Mouse (Mus musculus) liver, embryonic 13.5 days (tissue): ENCODE data around the gene 2700049A03Rik. TPM values are rescaled to one million over a fixed set of nuclear protein-coding genes. Genes with fewer than 3 reads are reported as not detected.

Experiments used
- ATAC-seq: fragments of 200-750 bp; cut with Nextera tagmentation; 2 replicates; pipeline ENCODE4 v1.8.0; 2017; ENCODE audit warnings: low read depth, mild to moderate bottlenecking, moderate number of reproducible peaks, moderate library complexity
- DNase-seq: peaks from one replicate; pipeline ENCODE4 v3.0.0; 2022
- H3K27ac ChIP-seq: fragments of 300-500 bp; sonication (generic); 2 replicates; pipeline ENCODE4 v1.5.1; 2015; ENCODE audit warnings: moderate library complexity, mild to moderate bottlenecking, inconsistent platforms
- H3K27me3 ChIP-seq: fragments of 300-500 bp; sonication (generic); 2 replicates; pipeline ENCODE4 v1.6.1; 2015; ENCODE audit warnings: mild to moderate bottlenecking, inconsistent platforms
- H3K36me3 ChIP-seq: fragments of 300-500 bp; sonication (generic); 2 replicates; pipeline ENCODE4 v1.6.1; 2015; ENCODE audit warnings: mild to moderate bottlenecking, inconsistent platforms
- H3K4me1 ChIP-seq: fragments of 300-500 bp; sonication (generic); replicated peaks from 2 replicates; pipeline ENCODE4 v1.6.1; 2015; ENCODE audit warnings: inconsistent platforms
- H3K4me2 ChIP-seq: fragments of 300-500 bp; sonication (generic); 2 replicates; pipeline ENCODE4 v1.6.1; 2015; ENCODE audit warnings: inconsistent platforms, mild to moderate bottlenecking, moderate library complexity
- H3K4me3 ChIP-seq: fragments of 300-500 bp; sonication (generic); replicated peaks from 2 replicates; pipeline ENCODE4 v1.5.1; 2015; ENCODE audit warnings: mild to moderate bottlenecking, inconsistent platforms
- H3K9ac ChIP-seq: fragments of 300-500 bp; sonication (generic); 2 replicates; pipeline ENCODE4 v1.6.1; 2015; ENCODE audit warnings: mild to moderate bottlenecking, inconsistent platforms
- H3K9me3 ChIP-seq: fragments of 300-500 bp; sonication (generic); replicated peaks from 2 replicates; pipeline ENCODE4 v1.6.1; 2016; ENCODE audit warnings: inconsistent platforms
- WGBS: fragments of 180-500 bp; shearing (Covaris S2); methylation state at CpG from one replicate; pipeline ENCODE4 v1.1.7; 2015; ENCODE audit not compliant: insufficient replicate concordance; 5-methylcytosine and 5-hydroxymethylcytosine counted together
- polyA plus RNA-seq: library from polyadenylated mRNA; unstranded; fragments of >200 nt; fragmentation: Nextera tagmentation; extraction: Ambion mirVana; gene quantifications from 2 replicates; pipeline ENCODE4 v1.2.1, GENCODE M21; 2015

Gene 2700049A03Rik
- polyA plus RNA-seq, 1 experiment from 2014 or later: 5.0 TPM

GRCm38 (mm10) chr12:71184396-71184795, 47.7 kb downstream of the 2700049A03Rik start:
- Histone ChIP-seq H3K4me1 (no peaks in the 10 kb centered on the region), H3K4me3 (no peak overlapping the region), H3K9ac (no peak overlapping the region), H3K4me2 (no peak overlapping the region), H3K36me3 (peaks cover 36% of the 10 kb centered on the region), H3K27me3 (no peaks in the 10 kb centered on the region), H3K9me3 (no peaks in the 10 kb centered on the region), H3K27ac (no peak overlapping the region)
- DNase-seq: no peak
- 88% methylated on average over 4 of the region's 4 CpGs for WGBS
- no peak for ATAC-seq

- no peak overlapping the region for H3K27ac ChIP-seq
- no peaks in the 10 kb centered on the region for H3K9me3 ChIP-seq
- no peaks in the 10 kb centered on the region for H3K27me3 ChIP-seq
- ATAC-seq (no peak), DNase-seq (no peak)
- no peak overlapping the region for H3K9ac ChIP-seq
- H3K4me2 ChIP-seq: no peak overlapping the region
- WGBS: 62% methylated on average over 8 of the region's 8 CpGs
- no peaks in the 10 kb centered on the region for H3K4me1 ChIP-seq
- H3K4me3 ChIP-seq: no peak overlapping the region
- H3K36me3 ChIP-seq: peaks cover 62% of the 10 kb centered on the region
Observed at GRCm38 (mm10) chr12:71192705-71193104, 56.1 kb downstream of the 2700049A03Rik start.

- Histone ChIP-seq H3K36me3 (peaks cover 34% of the 10 kb centered on the region), H3K9me3 (no peaks in the 10 kb centered on the region), H3K4me2 (no peak overlapping the region), H3K27ac (no peak overlapping the region), H3K4me1 (no peaks in the 10 kb centered on the region), H3K4me3 (no peak overlapping the region), H3K9ac (no peak overlapping the region), H3K27me3 (no peaks in the 10 kb centered on the region)
- no peak for DNase-seq
- 80% methylated on average over 3 of the region's 3 CpGs for WGBS
- no peak for ATAC-seq
Observed at GRCm38 (mm10) chr12:71197671-71198070, 61.0 kb downstream of the 2700049A03Rik start.

GRCm38 (mm10) chr12:71201753-71202152, 65.1 kb downstream of the 2700049A03Rik start:
- 73% methylated on average over 5 of the region's 5 CpGs for WGBS
- no peak for DNase-seq

GRCm38 (mm10) chr12:71204303-71204702, 67.7 kb downstream of the 2700049A03Rik start:
- H3K9me3 ChIP-seq: no peaks in the 10 kb centered on the region
- peaks cover 12% of the 10 kb centered on the region for H3K36me3 ChIP-seq
- no peak for DNase-seq
- H3K27ac ChIP-seq: no peak overlapping the region
- no peaks in the 10 kb centered on the region for H3K27me3 ChIP-seq
- 76% methylated on average over 3 of the region's 3 CpGs for WGBS
- H3K4me1 ChIP-seq: no peaks in the 10 kb centered on the region
- H3K4me2 ChIP-seq: no peak overlapping the region
- ATAC-seq: no peak
- no peak overlapping the region for H3K4me3 ChIP-seq
- H3K9ac ChIP-seq: no peak overlapping the region

More at GRCm38 (mm10) chr12:71201753-71202152, 65.1 kb downstream of the 2700049A03Rik start:
- no peaks in the 10 kb centered on the region for H3K27me3 ChIP-seq
- peaks cover 14% of the 10 kb centered on the region for H3K36me3 ChIP-seq
- H3K9me3 ChIP-seq: no peaks in the 10 kb centered on the region
- H3K4me3 ChIP-seq: no peak overlapping the region
- no peak overlapping the region for H3K4me2 ChIP-seq
- H3K4me1 ChIP-seq: no peaks in the 10 kb centered on the region
- no peak for ATAC-seq
- H3K27ac ChIP-seq: no peak overlapping the region
- no peak overlapping the region for H3K9ac ChIP-seq

- no peak overlapping the region for H3K9ac ChIP-seq
- DNase-seq (no peak), ATAC-seq (no peak)
- no peaks in the 10 kb centered on the region for H3K4me1 ChIP-seq
- 79% methylated on average over 9 of the region's 9 CpGs for WGBS
- no peak overlapping the region for H3K4me3 ChIP-seq
- no peak overlapping the region for H3K27ac ChIP-seq
- peaks cover 27% of the 10 kb centered on the region for H3K36me3 ChIP-seq
- H3K4me2 ChIP-seq: no peak overlapping the region
- no peaks in the 10 kb centered on the region for H3K9me3 ChIP-seq
- H3K27me3 ChIP-seq: no peaks in the 10 kb centered on the region
Observed at GRCm38 (mm10) chr12:71217191-71217590, 80.5 kb downstream of the 2700049A03Rik start.

- H3K27me3 ChIP-seq: no peaks in the 10 kb centered on the region
- no peak overlapping the region for H3K4me3 ChIP-seq
- DNase-seq: no peak
- no peaks in the 10 kb centered on the region for H3K4me1 ChIP-seq
- no peak for ATAC-seq
- H3K4me2 ChIP-seq: no peak overlapping the region
- peaks cover 33% of the 10 kb centered on the region for H3K36me3 ChIP-seq
- no peak overlapping the region for H3K27ac ChIP-seq
- H3K9ac ChIP-seq: no peak overlapping the region
- 71% methylated on average over 6 of the region's 6 CpGs for WGBS
- H3K9me3 ChIP-seq: no peaks in the 10 kb centered on the region
Observed at GRCm38 (mm10) chr12:71217866-71218522, 81.3 kb downstream of the 2700049A03Rik start.

GRCm38 (mm10) chr12:71222761-71223160, 86.1 kb downstream of the 2700049A03Rik start:
- H3K4me1 ChIP-seq: no peaks in the 10 kb centered on the region; the same call in 1 of the 2 replicates
- ATAC-seq (no peak), DNase-seq (no peak)
- H3K27me3 ChIP-seq: no peaks in the 10 kb centered on the region
- H3K36me3 ChIP-seq: peaks cover 33% of the 10 kb centered on the region
- no peak overlapping the region for H3K4me3 ChIP-seq
- no peak overlapping the region for H3K27ac ChIP-seq
- H3K9ac ChIP-seq: no peak overlapping the region
- H3K9me3 ChIP-seq: no peaks in the 10 kb centered on the region
- no peak overlapping the region for H3K4me2 ChIP-seq
- WGBS: 79% methylated on average over 6 of the region's 6 CpGs

- no peak overlapping the region for H3K4me2 ChIP-seq
- H3K27ac ChIP-seq: 0 out of 2 replicates have a peak overlapping the region, but pooled peaks have one; percentile 9
- 64% methylated on average over 4 of the region's 4 CpGs for WGBS
- no peaks in the 10 kb centered on the region for H3K27me3 ChIP-seq
- H3K4me3 ChIP-seq: no peak overlapping the region
- H3K9ac ChIP-seq: no peak overlapping the region
- peaks cover 7% of the 10 kb centered on the region; the same call in 1 of the 2 replicates for H3K4me1 ChIP-seq
- DNase-seq (no peak), ATAC-seq (no peak)
- peaks cover 8% of the 10 kb centered on the region; the same call in 1 of the 2 replicates for H3K36me3 ChIP-seq
- no peaks in the 10 kb centered on the region for H3K9me3 ChIP-seq
Observed at GRCm38 (mm10) chr12:71227769-71228168, 91.1 kb downstream of the 2700049A03Rik start.

- Histone ChIP-seq H3K36me3 (peaks cover 5% of the 10 kb centered on the region; the same call in 1 of the 2 replicates), H3K27ac (no peak overlapping the region), H3K9me3 (no peaks in the 10 kb centered on the region), H3K4me1 (peaks cover 7% of the 10 kb centered on the region; the same call in 1 of the 2 replicates), H3K9ac (no peak overlapping the region), H3K27me3 (no peaks in the 10 kb centered on the region), H3K4me2 (no peak overlapping the region), H3K4me3 (no peak overlapping the region)
- ATAC-seq (no peak), DNase-seq (no peak)
- WGBS: 45% methylated on average over 10 of the region's 10 CpGs
Observed at GRCm38 (mm10) chr12:71228925-71229649, 92.4 kb downstream of the 2700049A03Rik start.

GRCm38 (mm10) chr12:71231561-71231960, 94.9 kb downstream of the 2700049A03Rik start:
- Histone ChIP-seq H3K9ac (no peak overlapping the region), H3K4me3 (no peak overlapping the region), H3K9me3 (no peaks in the 10 kb centered on the region), H3K4me1 (peaks cover 7% of the 10 kb centered on the region; the same call in 1 of the 2 replicates), H3K4me2 (no peak overlapping the region), H3K27me3 (no peaks in the 10 kb centered on the region), H3K36me3 (no peaks in the 10 kb centered on the region), H3K27ac (no peak overlapping the region)
- WGBS: 50% methylated on average over 9 of the region's 9 CpGs
- ATAC-seq: no peak
- no peak for DNase-seq
